Mouse (Mus musculus) spleen, postnatal 10 days (tissue): ENCODE data around the gene Wnt2b.

Source experiments
- DNase-seq, 2 experiments: peaks; one replicate each; pipeline ENCODE4 v3.0.0; 2021 to 2022; ENCODE audit warnings: low spot score in 2 of 2

The Wnt2b gene

DNA sequence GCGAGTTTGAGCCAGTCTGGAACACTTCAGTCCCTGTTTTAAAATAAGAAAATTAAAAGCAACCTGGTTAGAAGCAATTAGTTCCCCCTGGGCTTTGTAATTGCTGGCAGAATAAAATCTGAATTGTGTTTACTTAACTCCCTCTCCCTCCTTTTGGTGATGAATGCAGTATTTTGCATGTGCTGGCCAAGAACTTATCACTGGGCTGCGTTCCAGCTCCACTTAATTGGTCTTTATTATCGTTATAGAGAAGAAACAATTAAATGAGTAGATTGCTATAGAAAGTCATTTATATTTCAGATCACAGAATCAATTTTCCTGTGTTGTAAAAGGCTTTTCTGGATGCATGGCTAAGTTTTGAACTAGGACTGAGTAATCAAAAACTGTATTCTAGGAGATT lies 65.6 kb downstream of the Wnt2b start:
- no peak for DNase-seq
